ENCODE assay signal across 25 mouse cellular contexts in genomic region chr1:43191078-43191477, GRCm38 (mm10). TPM values are rescaled to one million over a fixed set of nuclear protein-coding genes. Genes with fewer than 3 reads are reported as not detected.
A peak's percentile ranks its signal among the peaks of the same experiment; 100 is the strongest.
DNase-seq lines count a peak whose midpoint lies in the region; ATAC-seq and TF ChIP-seq lines count a peak whose summit lies in the region.
"Had no signal": no experiment of that assay in that cellular context is flagged by ENCODE, and none has a peak within 500 bp of the region (broad histone marks: within the 10 kb centered on the region; RNA-seq: fewer than 3 reads in every experiment).

No protein-coding gene starts in this region.

- DNase-seq in heart, adult 18-20 months, result no peak
- DNase-seq in left cerebral cortex, adult 18-20 months (ENCODE audit: low spot score in 2 of 2), result peak; percentile 19 to 39
- no peak for DNase-seq in left cerebral cortex, adult 8-10 months (ENCODE audit: low spot score in 2 of 2)
- peak; percentile 77 for DNase-seq in brain, adult 2 months (ENCODE audit: low read depth, low spot score)
- no peak for DNase-seq in midbrain, postnatal 0 days (ENCODE audit: low spot score)
- DNase-seq: adrenal gland, adult 8-10 months; B cell, adult 2 months; cerebellum, adult 11 months; cerebellum, adult 9-10 months; cerebellum, postnatal 36 days; gastrocnemius, adult 2 months; gastrocnemius, postnatal 36 days; kidney, postnatal 14 days had no signal

- peak overlapping the region; percentile 24 to 65; a peak in 3 of 4 replicates for H3K27ac ChIP-seq in heart, embryonic 14.5 days (replicated peaks in 1 of 2; ENCODE audit: control insufficient read depth in 1 of 2, insufficient read depth in 1 of 2, low read depth in 2 of 2, low read length in 2 of 2)
- H3K27ac ChIP-seq in midbrain, postnatal 0 days (ENCODE audit: low read depth, low read length), result no peak overlapping the region
- H3K27ac ChIP-seq: gastrocnemius, adult 2 months; hindbrain, embryonic 12.5 days; hindbrain, postnatal 0 days; left cerebral cortex, adult 2 months; limb, embryonic 13.5 days; lung, embryonic 15.5 days; midbrain, embryonic 10.5 days; midbrain, embryonic 15.5 days had no signal

- WGBS in heart, embryonic 14.5 days, result 76% methylated on average over 8 of the region's 8 CpGs
- 81% methylated on average over 8 of the region's 8 CpGs for WGBS in midbrain, postnatal 0 days

- peak overlapping the region; percentile 68 for H3K9ac ChIP-seq in heart, embryonic 14.5 days (ENCODE audit: low read length)
- H3K9ac ChIP-seq in midbrain, postnatal 0 days (replicated peaks; ENCODE audit: low read length, poor library complexity, severe bottlenecking), result no peak overlapping the region
- H3K9ac ChIP-seq: hindbrain, embryonic 12.5 days; limb, embryonic 13.5 days; lung, embryonic 15.5 days; midbrain, embryonic 15.5 days had no signal

- H3K36me3 ChIP-seq in heart, embryonic 14.5 days (ENCODE audit: control insufficient read depth, insufficient read depth, low read length), result peaks cover 7% of the 10 kb centered on the region; the same call in 1 of the 2 replicates
- no peaks in the 10 kb centered on the region for H3K36me3 ChIP-seq in midbrain, postnatal 0 days (ENCODE audit: insufficient read depth, low read length)
- H3K36me3 ChIP-seq: hindbrain, embryonic 12.5 days; limb, embryonic 13.5 days; lung, embryonic 15.5 days; midbrain, embryonic 10.5 days; midbrain, embryonic 15.5 days had no signal

- peak overlapping the region; percentile 55 for H3K4me2 ChIP-seq in heart, embryonic 14.5 days (ENCODE audit: low read length)
- H3K4me2 ChIP-seq in midbrain, postnatal 0 days (ENCODE audit: low read depth, low read length, poor library complexity, severe bottlenecking), result no peak overlapping the region
- H3K4me2 ChIP-seq: hindbrain, embryonic 12.5 days; limb, embryonic 13.5 days; liver, embryonic 11.5 days; lung, embryonic 15.5 days; midbrain, embryonic 15.5 days had no signal

- H3K27me3 ChIP-seq in heart, embryonic 14.5 days (ENCODE audit: control insufficient read depth, insufficient read depth, low read length), result no peaks in the 10 kb centered on the region
- no peaks in the 10 kb centered on the region for H3K27me3 ChIP-seq in midbrain, postnatal 0 days (ENCODE audit: insufficient read depth, low read length)
- H3K27me3 ChIP-seq: hindbrain, embryonic 12.5 days; limb, embryonic 13.5 days; lung, embryonic 15.5 days; midbrain, embryonic 15.5 days had no signal

- TF ChIP-seq CTCF in midbrain, postnatal 0 days (IDR thresholded peaks at IDR 0.05), result no peak

- peaks cover 14 to 28% of the 10 kb centered on the region in 2 experiments for H3K4me1 ChIP-seq in heart, embryonic 14.5 days (ENCODE audit: control insufficient read depth in 2 of 2, insufficient read depth in 2 of 2, low read length in 2 of 2)
- H3K4me1 ChIP-seq in midbrain, postnatal 0 days (ENCODE audit: insufficient read depth, low read length), result no peaks in the 10 kb centered on the region
- H3K4me1 ChIP-seq: limb, embryonic 13.5 days; lung, embryonic 15.5 days; midbrain, embryonic 15.5 days had no signal

- H3K9me3 ChIP-seq in heart, embryonic 14.5 days (ENCODE audit: control insufficient read depth, low read length), result no peaks in the 10 kb centered on the region
- H3K9me3 ChIP-seq in midbrain, postnatal 0 days (ENCODE audit: low read length), result no peaks in the 10 kb centered on the region
- H3K9me3 ChIP-seq: hindbrain, embryonic 12.5 days; limb, embryonic 13.5 days; lung, embryonic 15.5 days; midbrain, embryonic 10.5 days; midbrain, embryonic 15.5 days had no signal

- ATAC-seq in heart, embryonic 14.5 days (ENCODE audit: insufficient number of reproducible peaks, insufficient read depth, low FRiP score, low read depth), result no peak
- ATAC-seq in midbrain, postnatal 0 days (ENCODE audit: low FRiP score), result no peak
- ATAC-seq: forebrain, embryonic 14.5 days; hindbrain, postnatal 0 days; intestine, embryonic 16.5 days; midbrain, embryonic 15.5 days had no signal

- peak overlapping the region; percentile 8 to 25; a peak in 2 of 4 replicates for H3K4me3 ChIP-seq in heart, embryonic 14.5 days (ENCODE audit: control insufficient read depth in 1 of 2, insufficient read depth in 1 of 2, low read depth in 1 of 2, low read length in 2 of 2)
- H3K4me3 ChIP-seq in midbrain, postnatal 0 days (ENCODE audit: low read depth, low read length), result no peak overlapping the region
- H3K4me3 ChIP-seq: gastrocnemius, adult 2 months; hindbrain, embryonic 12.5 days; left cerebral cortex, adult 2 months; limb, embryonic 13.5 days; lung, embryonic 15.5 days; midbrain, embryonic 10.5 days; midbrain, embryonic 15.5 days had no signal

RNA-seq across cellular contexts. Expression of gene Fhl2, which starts 5.7 kb away (rescaled TPM):
- 358 and 365 TPM in 2 replicates for polyA plus RNA-seq in heart, embryonic 14.5 days (2014; fragmentation: Nextera tagmentation; extraction: Ambion mirVana)
- 1,000 to 10,000 TPM; 1,612 to 1,845 TPM for total RNA-seq in heart, adult 18-20 months (2021)
- 10 to 100 TPM; 48.9 to 55.4 TPM for total RNA-seq in left cerebral cortex, adult 18-20 months (2021)
- 10 to 100 TPM; 51.8 to 54.6 (median 52.9) TPM for total RNA-seq in left cerebral cortex, adult 8-10 months (2022)
- total RNA-seq in midbrain, postnatal 0 days (2014; rRNA removed), result 29.4 and 30.4 TPM in 2 replicates
- 26.4 and 29.5 TPM in 2 replicates for polyA plus RNA-seq in midbrain, postnatal 0 days (2015; fragmentation: Nextera tagmentation; extraction: Ambion mirVana)
- total RNA-seq: megakaryocyte progenitor cell, adult 5-6 weeks had no signal

Comparison
In these comparisons a context has a peak if more than half of its experiments do, and no peak if none do; other contexts are left out.
1. DNase-seq: peak in left cerebral cortex, adult 18-20 months (2 of 2) and brain, adult 2 months (single experiment); none in heart, adult 18-20 months (0 of 2), left cerebral cortex, adult 8-10 months (0 of 2) and midbrain, postnatal 0 days (single experiment).
2. RNA of gene Fhl2, which starts 5.7 kb away (total RNA-seq): 1,612 to 1,845 TPM in heart, adult 18-20 months; 48.9 to 55.4 TPM in left cerebral cortex, adult 18-20 months, 51.8 to 54.6 TPM in left cerebral cortex, adult 8-10 months and 29.4 to 30.4 TPM in midbrain, postnatal 0 days; every median in the first group is over 10 times any median in the second.